Mouse (Mus musculus): Measurements from ENCODE around the gene Tomm22. TPM values are rescaled to one million over a fixed set of nuclear protein-coding genes. Genes with fewer than 3 reads are reported as not detected.

Gene Tomm22
- polyA plus RNA-seq, 1 experiment from 2014 or later, result 238 TPM

GRCm38 (mm10) chr15:79695516-79695915 is 24.9 kb downstream of the Tomm22 start:
- Histone ChIP-seq H3K27me3 (no peaks in the 10 kb centered on the region), H3K4me2 (no peak overlapping the region), H3K9ac (replicated peaks) (no peak overlapping the region), H3K4me3 (replicated peaks) (no peak overlapping the region), H3K36me3 (peaks cover 38% of the 10 kb centered on the region), H3K9me3 (no peaks in the 10 kb centered on the region), H3K27ac (no peak overlapping the region), H3K4me1 (replicated peaks) (peaks cover 14% of the 10 kb centered on the region)
- 75% methylated on average over 3 of the region's 3 CpGs for WGBS
- ATAC-seq (ENCODE audit: insufficient number of reproducible peaks, insufficient read depth, low FRiP score, low TSS enrichment, low read depth), result no peak

GRCm38 (mm10) chr15:79696508-79696907 is 25.8 kb downstream of the Tomm22 start:
- WGBS, result 84% methylated on average over 2 of the region's 2 CpGs
- H3K4me1 ChIP-seq (replicated peaks), result peaks cover 13% of the 10 kb centered on the region

GRCm38 (mm10) chr15:79697011-79697410 is 26.4 kb downstream of the Tomm22 start:
- 84% methylated on average over 6 of the region's 6 CpGs for WGBS
- Histone ChIP-seq H3K4me1 (replicated peaks) (peaks cover 8% of the 10 kb centered on the region), H3K27ac (no peak overlapping the region), H3K36me3 (peaks cover 38% of the 10 kb centered on the region), H3K27me3 (no peaks in the 10 kb centered on the region), H3K4me3 (replicated peaks) (no peak overlapping the region), H3K9me3 (no peaks in the 10 kb centered on the region), H3K4me2 (no peak overlapping the region), H3K9ac (replicated peaks) (no peak overlapping the region)
- no peak for ATAC-seq (ENCODE audit: insufficient number of reproducible peaks, insufficient read depth, low FRiP score, low TSS enrichment, low read depth)

More at GRCm38 (mm10) chr15:79696508-79696907, 25.8 kb downstream of the Tomm22 start:
- H3K4me3 ChIP-seq (replicated peaks), result no peak overlapping the region
- no peaks in the 10 kb centered on the region for H3K27me3 ChIP-seq
- H3K4me2 ChIP-seq, result no peak overlapping the region
- no peak overlapping the region for H3K9ac ChIP-seq (replicated peaks)
- no peak for ATAC-seq (ENCODE audit: insufficient number of reproducible peaks, insufficient read depth, low FRiP score, low TSS enrichment, low read depth)
- H3K9me3 ChIP-seq, result no peaks in the 10 kb centered on the region
- H3K36me3 ChIP-seq, result peaks cover 38% of the 10 kb centered on the region
- H3K27ac ChIP-seq, result no peak overlapping the region

GRCm38 (mm10) chr15:79697558-79698187 is 27.0 kb downstream of the Tomm22 start:
- no peak for ATAC-seq (ENCODE audit: insufficient number of reproducible peaks, insufficient read depth, low FRiP score, low TSS enrichment, low read depth)
- H3K36me3 ChIP-seq, result peaks cover 38% of the 10 kb centered on the region

GRCm38 (mm10) chr15:79706603-79707214 is 36.0 kb downstream of the Tomm22 start:
- Histone ChIP-seq H3K4me1 (replicated peaks) (no peaks in the 10 kb centered on the region), H3K36me3 (peaks cover 53% of the 10 kb centered on the region), H3K27me3 (no peaks in the 10 kb centered on the region), H3K9ac (replicated peaks) (no peak overlapping the region), H3K4me3 (replicated peaks) (no peak overlapping the region), H3K27ac (no peak overlapping the region), H3K4me2 (no peak overlapping the region), H3K9me3 (no peaks in the 10 kb centered on the region)
- ATAC-seq (ENCODE audit: insufficient number of reproducible peaks, insufficient read depth, low FRiP score, low TSS enrichment, low read depth), result no peak
- 92% methylated on average over 17 of the region's 17 CpGs for WGBS

More at GRCm38 (mm10) chr15:79697558-79698187, 27.0 kb downstream of the Tomm22 start:
- WGBS, result 73% methylated on average over 9 of the region's 9 CpGs
- Histone ChIP-seq H3K9ac (replicated peaks) (no peak overlapping the region), H3K4me3 (replicated peaks) (no peak overlapping the region), H3K27ac (no peak overlapping the region), H3K4me1 (replicated peaks) (peaks cover 2% of the 10 kb centered on the region), H3K27me3 (no peaks in the 10 kb centered on the region), H3K4me2 (no peak overlapping the region), H3K9me3 (no peaks in the 10 kb centered on the region)

- no peaks in the 10 kb centered on the region for H3K9me3 ChIP-seq
- H3K4me2 ChIP-seq, result no peak overlapping the region
- no peak for ATAC-seq (ENCODE audit: insufficient number of reproducible peaks, insufficient read depth, low FRiP score, low TSS enrichment, low read depth)
- 91% methylated on average over 5 of the region's 5 CpGs for WGBS
- no peak overlapping the region for H3K27ac ChIP-seq
- H3K4me3 ChIP-seq (replicated peaks), result no peak overlapping the region
- H3K4me1 ChIP-seq (replicated peaks), result no peaks in the 10 kb centered on the region
- no peaks in the 10 kb centered on the region for H3K27me3 ChIP-seq
- peaks cover 69% of the 10 kb centered on the region for H3K36me3 ChIP-seq
- H3K9ac ChIP-seq (replicated peaks), result no peak overlapping the region
Observed at GRCm38 (mm10) chr15:79708229-79708822, 37.7 kb downstream of the Tomm22 start.

- no peak for ATAC-seq (ENCODE audit: insufficient number of reproducible peaks, insufficient read depth, low FRiP score, low TSS enrichment, low read depth)
- Histone ChIP-seq H3K27ac (no peak overlapping the region), H3K4me3 (replicated peaks) (no peak overlapping the region), H3K4me1 (replicated peaks) (peaks cover under 1% of the 10 kb centered on the region), H3K36me3 (peaks cover 100% of the 10 kb centered on the region), H3K9ac (replicated peaks) (no peak overlapping the region), H3K4me2 (no peak overlapping the region), H3K27me3 (no peaks in the 10 kb centered on the region), H3K9me3 (no peaks in the 10 kb centered on the region)
- 93% methylated on average over 7 of the region's 7 CpGs for WGBS
Observed at GRCm38 (mm10) chr15:79715646-79716045, 45.0 kb downstream of the Tomm22 start.

GRCm38 (mm10) chr15:79716710-79717109 is 46.0 kb downstream of the Tomm22 start:
- no peaks in the 10 kb centered on the region for H3K27me3 ChIP-seq
- no peak overlapping the region for H3K27ac ChIP-seq
- H3K9ac ChIP-seq (replicated peaks), result no peak overlapping the region
- peaks cover 6% of the 10 kb centered on the region for H3K4me1 ChIP-seq (replicated peaks)
- no peak for ATAC-seq (ENCODE audit: insufficient number of reproducible peaks, insufficient read depth, low FRiP score, low TSS enrichment, low read depth)
- no peak overlapping the region for H3K4me3 ChIP-seq (replicated peaks)
- 96% methylated on average over 6 of the region's 6 CpGs for WGBS
- H3K36me3 ChIP-seq, result peaks cover 99% of the 10 kb centered on the region
- H3K4me2 ChIP-seq, result no peak overlapping the region
- no peaks in the 10 kb centered on the region for H3K9me3 ChIP-seq

GRCm38 (mm10) chr15:79720267-79720666 is 49.6 kb downstream of the Tomm22 start:
- no peaks in the 10 kb centered on the region for H3K27me3 ChIP-seq
- H3K4me2 ChIP-seq, result no peak overlapping the region
- H3K27ac ChIP-seq, result no peak overlapping the region
- peaks cover 81% of the 10 kb centered on the region for H3K36me3 ChIP-seq
- peaks cover 6% of the 10 kb centered on the region for H3K4me1 ChIP-seq (replicated peaks)
- WGBS, result 89% methylated on average over 8 of the region's 8 CpGs
- no peak overlapping the region for H3K9ac ChIP-seq (replicated peaks)
- ATAC-seq (ENCODE audit: insufficient number of reproducible peaks, insufficient read depth, low FRiP score, low TSS enrichment, low read depth), result no peak
- H3K9me3 ChIP-seq, result no peaks in the 10 kb centered on the region
- no peak overlapping the region for H3K4me3 ChIP-seq (replicated peaks)

- peaks cover 81% of the 10 kb centered on the region for H3K36me3 ChIP-seq
- H3K27me3 ChIP-seq, result no peaks in the 10 kb centered on the region
- H3K4me1 ChIP-seq (replicated peaks), result peaks cover 6% of the 10 kb centered on the region
- H3K4me3 ChIP-seq (replicated peaks), result no peak overlapping the region
- no peak overlapping the region for H3K9ac ChIP-seq (replicated peaks)
- H3K27ac ChIP-seq, result no peak overlapping the region
- 91% methylated on average over 4 of the region's 4 CpGs for WGBS
- H3K9me3 ChIP-seq, result no peaks in the 10 kb centered on the region
- H3K4me2 ChIP-seq, result no peak overlapping the region
- no peak for ATAC-seq (ENCODE audit: insufficient number of reproducible peaks, insufficient read depth, low FRiP score, low TSS enrichment, low read depth)
Observed at GRCm38 (mm10) chr15:79720796-79721195, 50.1 kb downstream of the Tomm22 start.

Data from limb, embryonic 12.5 days (tissue).